Mouse (Mus musculus) lung, postnatal 25 days (tissue): ENCODE data around the gene Tjp2.
"Not testable (repeated sequence)": the region's sequence is repeated elsewhere in the genome, so short reads cannot be mapped to it uniquely, and the experiment has no call there.

Experiments used
- DNase-seq: peaks from one replicate; pipeline ENCODE4 v3.0.0; 2022; ENCODE audit warnings: low spot score

Tjp2 gene

DNA sequence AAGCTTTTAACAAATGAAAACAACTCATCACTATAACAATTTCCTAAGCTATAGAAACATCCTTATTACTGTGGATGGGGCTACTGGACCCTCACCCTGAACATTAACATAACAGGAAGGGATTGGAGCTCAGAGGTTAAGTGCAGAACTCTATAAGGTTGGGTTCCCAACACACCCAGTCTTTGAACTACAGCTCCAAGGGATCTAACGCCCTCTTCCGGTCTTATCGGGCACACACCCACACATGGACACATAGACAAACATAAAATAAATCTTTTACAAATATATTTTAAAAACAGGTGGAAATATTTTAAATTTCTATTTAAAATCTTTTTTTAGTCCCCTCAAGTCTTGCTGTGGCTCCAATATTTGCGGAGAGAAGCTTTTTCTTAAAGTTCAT, 3.4 kb downstream of the Tjp2 start:
- DNase-seq: no peak

DNA sequence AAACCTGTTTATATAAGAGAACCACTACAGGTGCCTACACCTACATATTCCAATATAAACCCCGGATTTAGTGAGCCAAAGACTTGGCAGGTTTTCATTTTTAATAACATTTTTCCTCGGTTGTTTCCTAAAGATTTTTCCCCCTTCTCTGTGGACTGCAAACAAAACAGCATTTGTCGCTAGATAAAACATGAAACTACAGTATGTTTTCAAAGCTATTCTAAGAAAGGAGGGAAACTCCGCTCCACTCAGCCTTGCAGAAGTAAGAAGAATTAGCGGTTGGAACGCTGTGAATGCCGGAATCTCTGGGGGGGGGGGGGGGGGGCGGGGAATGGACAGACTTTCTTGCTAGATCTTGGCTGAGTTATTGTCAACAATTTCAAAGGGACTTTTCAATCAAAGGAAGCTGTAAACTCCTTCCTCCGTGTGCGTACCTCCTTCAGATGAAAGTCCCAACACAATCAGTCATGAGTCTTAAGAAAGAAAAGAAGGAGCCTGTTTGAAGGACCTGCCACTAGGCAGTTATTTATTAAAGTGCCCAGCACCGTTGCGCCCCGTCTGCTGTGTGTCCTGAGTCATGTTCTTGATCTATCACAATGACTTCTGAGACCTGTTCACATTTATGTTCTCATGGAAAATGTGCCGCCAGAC, 3.9 kb downstream of the Tjp2 start:
- peak; percentile 30 for DNase-seq

DNA sequence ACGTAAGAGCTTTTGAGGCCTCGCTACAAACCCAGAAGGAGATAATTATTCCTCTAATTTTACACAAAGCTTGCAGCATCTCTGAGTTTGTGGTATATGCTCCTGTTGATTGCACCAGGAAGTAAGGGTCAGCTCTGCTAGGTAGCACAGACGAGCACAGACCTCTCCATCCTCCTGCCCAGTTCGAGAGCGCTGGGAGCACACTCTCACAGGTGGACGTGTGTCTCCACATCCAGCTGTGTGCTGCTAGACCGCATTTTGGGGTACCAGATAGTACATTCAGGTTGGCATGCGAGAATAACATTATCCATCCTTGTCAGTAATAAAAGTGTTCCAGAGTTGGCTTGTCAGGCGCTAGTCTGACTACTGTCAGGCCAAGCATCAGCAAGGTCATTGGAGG, 5.8 kb downstream of the Tjp2 start:
- no peak for DNase-seq

- no peak for DNase-seq
Measured at GRCm38 (mm10) chr19:24218291-24218690, 6.5 kb downstream of the Tjp2 start.

DNA sequence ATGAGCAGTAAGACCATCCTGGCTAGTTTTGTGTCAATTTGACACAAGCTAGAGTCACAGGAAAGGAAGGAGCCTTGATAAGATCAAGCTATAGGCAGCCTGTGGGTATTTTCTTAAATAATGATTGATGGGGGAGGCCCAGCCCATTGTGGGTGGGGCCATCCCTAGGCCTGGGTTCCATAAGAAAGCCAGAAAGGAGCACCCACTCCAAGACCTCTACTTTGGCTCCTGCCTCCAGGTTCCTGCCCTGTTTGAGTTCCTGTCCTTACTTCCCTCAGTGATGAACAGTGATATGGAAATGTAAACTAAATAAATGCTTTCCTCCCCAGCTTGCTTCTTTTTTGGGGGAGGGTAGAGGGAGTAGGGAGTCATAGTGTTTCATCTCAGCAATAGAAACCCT, 7.0 kb downstream of the Tjp2 start:
- DNase-seq: no peak

GRCm38 (mm10) chr19:24216771-24217170, 8.1 kb downstream of the Tjp2 start:
- DNase-seq: no peak

- no peak for DNase-seq
Measured at GRCm38 (mm10) chr19:24214939-24215338, 9.9 kb downstream of the Tjp2 start.

GRCm38 (mm10) chr19:24213299-24213698, 11.5 kb downstream of the Tjp2 start:
- DNase-seq: no peak

GRCm38 (mm10) chr19:24212552-24213249, 12.1 kb downstream of the Tjp2 start:
- no peak for DNase-seq

DNA sequence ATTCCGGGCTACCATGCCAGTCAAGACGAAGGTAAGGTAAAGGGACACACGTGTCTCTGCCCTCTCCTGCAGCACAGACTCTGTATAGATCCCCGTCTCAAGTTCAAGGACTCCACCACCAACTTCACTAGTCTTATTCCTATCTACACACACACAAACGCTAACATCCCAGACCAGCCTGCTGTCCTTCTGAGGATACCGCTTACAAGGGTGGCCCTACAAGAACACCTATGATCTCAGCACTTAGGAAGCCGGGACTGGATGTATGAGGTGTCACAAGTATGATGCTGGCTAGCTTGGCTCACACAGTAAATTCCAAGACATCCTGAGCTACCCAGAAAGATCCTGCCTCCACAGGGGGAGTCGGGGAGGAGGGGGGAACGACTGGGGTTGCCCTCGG, 13.7 kb downstream of the Tjp2 start:
- DNase-seq: no peak

DNA sequence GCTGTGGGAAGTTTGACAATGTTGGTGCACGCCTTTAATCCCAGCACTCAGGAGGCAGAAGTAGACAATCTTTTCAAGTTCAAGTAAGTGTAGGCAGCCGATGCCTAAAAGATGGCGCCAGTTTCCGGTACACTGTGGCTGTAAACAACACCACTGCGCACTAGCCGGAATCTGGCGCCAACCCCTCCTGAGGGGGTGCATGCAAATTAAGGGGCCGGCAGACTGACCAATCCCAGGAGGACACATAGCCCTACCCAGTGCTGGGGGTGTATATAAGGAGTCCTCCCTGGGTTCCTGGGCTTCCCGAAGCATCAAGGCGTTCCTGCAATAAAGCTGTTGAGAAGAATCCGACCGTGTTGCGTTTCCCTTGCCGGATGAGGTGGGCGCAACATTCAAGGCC, 15.3 kb downstream of the Tjp2 start:
- DNase-seq: no peak

DNA sequence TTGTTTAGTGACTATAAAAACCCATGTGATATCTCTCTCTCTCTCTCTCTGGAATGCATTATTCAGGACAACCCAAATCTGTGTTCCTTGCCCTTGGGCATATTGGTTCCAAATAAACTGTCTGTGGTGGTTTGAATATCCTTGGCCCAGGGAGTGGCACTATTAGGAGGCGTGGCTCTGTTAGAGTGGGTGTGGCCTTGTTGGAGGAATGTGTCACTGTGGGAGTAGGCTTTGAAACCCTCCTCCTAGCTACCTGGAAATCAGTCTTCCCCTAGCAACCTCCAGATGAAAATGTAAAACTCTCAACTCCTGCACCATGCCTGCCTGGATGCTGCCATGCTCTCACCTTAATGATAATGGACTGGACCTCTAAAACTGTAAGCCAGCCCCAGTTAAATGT, 16.9 kb downstream of the Tjp2 start:
- DNase-seq: no peak

DNA sequence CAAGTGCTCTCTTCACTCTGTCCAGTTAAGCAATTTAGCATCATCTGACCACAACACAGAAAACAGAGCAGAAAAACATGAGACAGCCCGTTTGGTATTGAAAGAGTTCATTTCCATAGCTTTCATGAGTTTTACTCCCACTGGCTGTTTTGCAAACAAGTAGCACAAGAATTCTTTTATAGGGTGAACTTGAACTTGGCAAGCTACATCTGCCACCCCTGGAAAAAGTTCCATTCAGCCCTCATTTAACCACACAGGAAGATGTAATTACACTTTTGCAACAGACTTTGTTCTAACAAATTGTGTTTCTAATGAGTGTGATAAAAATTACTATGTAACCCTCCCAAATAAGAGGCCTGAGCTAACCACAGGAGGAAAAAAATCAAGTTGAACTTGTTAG, 19.8 kb downstream of the Tjp2 start:
- DNase-seq: no peak

DNA sequence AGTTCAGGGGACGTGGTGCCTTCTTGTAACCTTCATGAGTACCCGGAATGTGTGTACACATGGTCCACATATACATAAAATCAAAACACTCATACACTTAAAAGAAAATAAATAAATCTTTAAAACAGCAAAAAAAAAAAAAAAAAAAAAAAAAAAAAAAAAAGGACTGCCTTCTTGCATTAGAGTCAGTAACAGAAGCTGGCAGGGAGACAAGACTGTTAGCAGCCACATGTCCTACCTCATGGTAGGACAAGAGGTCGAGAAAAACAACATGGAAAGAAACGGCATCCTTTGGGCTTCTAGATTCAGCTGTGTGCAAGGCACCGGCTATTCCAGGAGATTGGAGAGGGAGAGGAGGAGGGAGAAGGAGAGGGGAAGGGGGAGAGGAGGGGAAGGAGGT, 23.0 kb downstream of the Tjp2 start:
- no peak for DNase-seq

GRCm38 (mm10) chr19:24200566-24200965, 24.3 kb downstream of the Tjp2 start:
- no peak for DNase-seq

- DNase-seq: no peak
Measured at GRCm38 (mm10) chr19:24198676-24199303, 26.0 kb downstream of the Tjp2 start.

DNA sequence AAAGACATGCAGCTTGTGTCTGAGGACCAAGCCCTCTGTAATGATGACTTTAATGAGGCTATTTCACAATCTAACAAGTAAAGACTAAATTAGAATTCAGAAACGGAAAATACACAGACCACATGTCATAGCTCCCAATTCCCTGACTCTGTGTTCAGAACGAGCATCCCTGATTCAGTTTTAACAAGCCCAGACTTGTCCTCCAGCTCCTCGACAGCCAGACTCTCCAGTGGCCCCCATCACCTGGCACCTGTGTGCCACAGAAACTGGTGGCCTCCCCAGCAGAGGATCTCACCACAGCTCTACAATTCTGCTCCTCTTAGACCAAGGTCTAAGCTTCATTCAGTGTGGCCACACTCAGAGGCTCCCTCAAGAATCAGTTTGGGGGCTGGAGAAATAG, 27.5 kb downstream of the Tjp2 start:
- DNase-seq: no peak

DNA sequence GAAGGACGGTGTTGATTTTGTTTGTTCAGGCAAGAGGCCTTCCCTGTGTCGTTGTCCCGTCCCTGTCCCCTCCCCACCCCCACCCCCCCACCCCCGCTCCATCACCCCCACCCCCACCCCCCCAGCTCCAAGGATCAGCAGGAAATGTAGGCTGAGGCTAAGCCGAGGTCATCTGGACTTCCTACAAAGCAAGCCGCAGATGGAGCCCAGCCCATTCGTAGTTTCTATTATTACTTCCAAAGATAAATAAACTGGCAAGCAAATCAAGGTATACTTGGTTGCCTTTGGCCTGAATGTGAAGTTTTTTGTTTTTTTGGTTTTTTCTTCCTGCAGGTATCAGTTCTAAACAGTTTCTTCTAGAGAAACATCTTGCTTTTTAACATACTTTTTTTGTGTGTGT, 29.6 kb downstream of the Tjp2 start:
- no peak for DNase-seq

DNA sequence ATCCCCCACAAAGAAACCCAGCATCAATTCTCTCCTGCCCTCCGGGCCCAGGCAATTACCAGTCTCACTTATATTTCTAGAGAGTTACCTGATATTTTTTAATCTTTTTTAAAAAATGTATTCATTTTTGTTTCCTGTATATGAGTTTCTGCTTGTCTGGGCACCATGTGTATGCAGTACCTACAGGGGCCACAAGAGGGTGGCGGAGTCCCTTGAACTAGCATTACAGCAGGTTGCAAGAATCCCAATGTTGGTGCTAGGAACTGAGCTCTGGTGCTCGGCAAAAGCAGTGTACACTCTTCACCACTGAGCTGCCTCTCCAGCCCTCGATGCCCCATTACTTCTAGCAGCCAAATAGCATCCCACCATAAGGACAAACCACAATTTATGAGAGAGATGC, 30.6 kb downstream of the Tjp2 start:
- no peak for DNase-seq

GRCm38 (mm10) chr19:24192946-24193345, 31.9 kb downstream of the Tjp2 start:
- DNase-seq: no peak

- no peak for DNase-seq
Measured at GRCm38 (mm10) chr19:24187791-24188190, 37.0 kb downstream of the Tjp2 start.

DNA sequence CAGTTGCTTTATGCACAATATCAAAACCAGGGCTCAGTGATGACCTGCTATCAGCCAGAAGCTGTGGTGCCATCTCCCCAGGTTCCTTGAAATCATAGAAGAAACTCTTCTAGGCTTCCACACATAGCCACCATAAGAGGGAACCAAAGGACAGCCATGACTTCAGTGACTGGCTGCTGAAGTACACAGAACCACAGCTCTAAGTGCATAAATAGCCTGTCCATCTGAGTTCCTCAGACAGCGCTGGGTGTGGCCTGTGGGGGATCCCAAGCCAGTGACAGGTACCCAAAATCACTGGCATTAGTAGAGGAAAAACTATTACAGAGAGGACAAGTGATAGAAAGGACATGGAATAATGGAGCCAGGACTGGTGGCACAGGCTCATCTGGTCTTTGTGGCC, 37.5 kb downstream of the Tjp2 start:
- not testable (repeated sequence) for DNase-seq

DNA sequence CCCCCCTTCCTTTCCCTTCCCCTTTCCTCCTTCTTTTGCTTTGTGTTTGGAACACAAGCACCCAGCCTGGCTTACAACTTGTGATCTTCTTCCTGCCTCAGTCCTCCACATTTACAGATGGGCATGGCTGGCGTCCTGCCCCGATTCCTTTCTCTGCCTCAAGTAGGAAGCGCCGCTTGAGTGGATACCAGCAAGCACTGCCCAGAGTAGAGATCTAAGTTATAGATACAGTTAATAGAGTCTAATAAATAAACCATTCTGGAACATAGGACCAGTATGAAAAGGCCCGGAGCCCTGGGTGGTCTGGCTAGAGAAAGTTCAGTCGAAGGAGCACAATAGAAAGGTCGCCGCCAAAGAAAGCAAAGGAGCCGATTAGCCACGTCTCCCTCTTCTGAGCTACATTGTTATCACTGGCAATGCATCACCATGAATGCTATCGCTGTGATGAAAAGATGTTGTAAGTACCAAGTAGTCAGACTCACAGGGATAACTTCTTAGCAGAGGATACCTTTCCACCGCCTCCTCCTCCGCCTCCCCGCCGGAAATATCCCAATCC, 41.1 kb downstream of the Tjp2 start:
- no peak for DNase-seq
